Mouse (Mus musculus): ENCODE data around the gene Ssh2.

GRCm38 (mm10) chr11:77179771-77180170 is 36.3 kb upstream of the Ssh2 start:
- TF ChIP-seq POLR2A (IDR thresholded peaks at IDR 0.05; ENCODE audit: extremely low read depth, insufficient read depth, low read length), result no peak
- TF ChIP-seq CTCF (IDR thresholded peaks at IDR 0.05; ENCODE audit: extremely low read depth, insufficient read depth, low read length), result no peak
